Comparison of ENCODE assay signal across 8 mouse cellular contexts in genomic region chr3:97585383-97586160, GRCm38 (mm10). TPM values are rescaled to one million over a fixed set of nuclear protein-coding genes. Genes with fewer than 3 reads are reported as not detected.
DNase-seq lines count a peak whose midpoint lies in the region; ATAC-seq lines count a peak whose summit lies in the region.

No protein-coding gene starts in this region.

- DNase-seq in adipocyte (ENCODE audit: low spot score), result peak; percentile 86
- DNase-seq in cerebellum, postnatal 4 days (ENCODE audit: low spot score in 2 of 2), result peak; percentile 80 to 83
- peak; percentile 54 for DNase-seq in gastrocnemius, adult 18-20 months (ENCODE audit: low spot score)
- peak; percentile 54 to 59 for DNase-seq in left cerebral cortex, adult 8-10 months (ENCODE audit: low spot score in 2 of 2)
- peak; percentile 86 for DNase-seq in mesoderm, embryonic 11.5 days (ENCODE audit: low read depth, low spot score)
- peak; percentile 92 for DNase-seq in right cerebral cortex, postnatal 4 days
- peak; percentile 58 to 72 for DNase-seq in urinary bladder, postnatal 4 days (ENCODE audit: low spot score in 2 of 2)

- peak; percentile 58 for ATAC-seq in inflammation-experienced regulatory T-cells, adult 6 months

RNA-seq across cellular contexts. Expression of gene Chd1l, which starts 24.4 kb away (rescaled TPM):
- 10 to 100 TPM; 11.0 to 11.1 TPM for total RNA-seq in gastrocnemius, adult 18-20 months (2021)
- 10 to 100 TPM; 18.5 to 34.9 (median 25.4) TPM for polyA plus RNA-seq in inflammation-experienced regulatory T-cells, adult 6 months (2017; shearing (Covaris generic))
- 10 to 100 TPM in 1 of 4 experiments, 1 to 10 TPM in 3; 7.8 to 10.5 (median 8.6) TPM for total RNA-seq in left cerebral cortex, adult 8-10 months (2022)

RNA-seq across cellular contexts. Expression of gene Fmo5, which starts 43.0 kb away (rescaled TPM):
- 1 to 10 TPM; 5.7 to 6.5 TPM for total RNA-seq in gastrocnemius, adult 18-20 months (2021)
- 10 to 100 TPM in 2 of 3 experiments, 1 to 10 TPM in 1; 6.1 to 10.6 (median 10.2) TPM for polyA plus RNA-seq in inflammation-experienced regulatory T-cells, adult 6 months (2017; shearing (Covaris generic))
- total RNA-seq in left cerebral cortex, adult 8-10 months (2022), result 1 to 10 TPM; 4.2 to 4.8 (median 4.3) TPM

Comparison
In these comparisons a context has a peak if more than half of its experiments do, and no peak if none do; other contexts are left out.
1. Peak in every context shown above with its lines: DNase-seq and ATAC-seq.